Mouse (Mus musculus): ENCODE data around the gene Fscn3.

The Fscn3 gene
- long read RNA-seq, experiment 1, result 0 reads
- long read RNA-seq, experiment 2, result 0 reads

GRCm38 (mm10) chr6:28427096-28427839 lies at the start of gene Fscn3:
TSS of gene Fscn3 (plus strand) at chr6:28427789.
- intact Hi-C loops (cut with DNase I), result loop anchor here (5.0 kb wide), 1 partner anchor 45 kb away; no protein-coding TSS in a partner anchor

GRCm38 (mm10) chr6:28381983-28382382 lies 45.6 kb upstream of the Fscn3 start:
- intact Hi-C loops (cut with DNase I), result no loop called here

- intact Hi-C loops (cut with DNase I), result no loop called here
Measured at GRCm38 (mm10) chr6:28385169-28385568, 42.4 kb upstream of the Fscn3 start.

GRCm38 (mm10) chr6:28389038-28389437 lies 38.6 kb upstream of the Fscn3 start:
- intact Hi-C loops (cut with DNase I), result no loop called here

- intact Hi-C loops (cut with DNase I), result no loop called here
Measured at GRCm38 (mm10) chr6:28396051-28396852, 31.3 kb upstream of the Fscn3 start.

GRCm38 (mm10) chr6:28396853-28397457 lies 30.6 kb upstream of the Fscn3 start:
- intact Hi-C loops (cut with DNase I), result no loop called here

- intact Hi-C loops (cut with DNase I), result no loop called here
Measured at GRCm38 (mm10) chr6:28397681-28398203, 29.8 kb upstream of the Fscn3 start, which contains the start of gene Zfp800. TSS of gene Zfp800 (minus strand) at chr6:28398005.

- intact Hi-C loops (cut with DNase I), result no loop called here
Measured at GRCm38 (mm10) chr6:28398726-28399125, 28.9 kb upstream of the Fscn3 start.

GRCm38 (mm10) chr6:28399791-28400190 lies 27.8 kb upstream of the Fscn3 start:
- intact Hi-C loops (cut with DNase I), result no loop called here

GRCm38 (mm10) chr6:28410053-28410452 lies 17.5 kb upstream of the Fscn3 start:
- intact Hi-C loops (cut with DNase I), result no loop called here

GRCm38 (mm10) chr6:28411236-28411635 lies 16.4 kb upstream of the Fscn3 start:
- intact Hi-C loops (cut with DNase I), result no loop called here

- intact Hi-C loops (cut with DNase I), result no loop called here
Measured at GRCm38 (mm10) chr6:28416981-28417380, 10.6 kb upstream of the Fscn3 start.

GRCm38 (mm10) chr6:28418449-28418848 lies 9.1 kb upstream of the Fscn3 start:
- intact Hi-C loops (cut with DNase I), result no loop called here

GRCm38 (mm10) chr6:28419673-28420072 lies 7.9 kb upstream of the Fscn3 start:
- intact Hi-C loops (cut with DNase I), result loop anchor here (5.0 kb wide), 1 partner anchor 157 kb away; no protein-coding TSS in a partner anchor

- intact Hi-C loops (cut with DNase I), result loop anchor here (5.0 kb wide), 1 partner anchor 158 kb away; no protein-coding TSS in a partner anchor
Measured at GRCm38 (mm10) chr6:28420361-28420760, 7.2 kb upstream of the Fscn3 start.

GRCm38 (mm10) chr6:28420865-28421264 lies 6.7 kb upstream of the Fscn3 start:
- intact Hi-C loops (cut with DNase I), result loop anchor here (5.0 kb wide), 1 partner anchor 159 kb away; no protein-coding TSS in a partner anchor

- intact Hi-C loops (cut with DNase I), result loop anchor here (5.0 kb wide), 1 partner anchor 159 kb away; no protein-coding TSS in a partner anchor
Measured at GRCm38 (mm10) chr6:28421469-28422000, 6.1 kb upstream of the Fscn3 start.

GRCm38 (mm10) chr6:28422651-28423290 lies 4.8 kb upstream of the Fscn3 start:
- intact Hi-C loops (cut with DNase I), result loop anchor here (5.0 kb wide), 1 partner anchor 160 kb away; no protein-coding TSS in a partner anchor

GRCm38 (mm10) chr6:28423313-28423712 lies 4.3 kb upstream of the Fscn3 start, which contains the start of gene Arf5:
TSS of gene Arf5 (plus strand) at chr6:28423560.
- intact Hi-C loops (cut with DNase I), result loop anchor here (5.0 kb wide), 1 partner anchor 161 kb away; no protein-coding TSS in a partner anchor

Data from adrenal gland (tissue).